Mouse (Mus musculus): ENCODE data around the gene Zfp568.

- no peak for TF ChIP-seq CTCF (IDR thresholded peaks at IDR 0.05; ENCODE audit: borderline replicate concordance, control insufficient read depth, extremely low read depth, insufficient read depth, low read length, poor library complexity)
- TF ChIP-seq POLR2A (IDR thresholded peaks at IDR 0.05; ENCODE audit: control insufficient read depth, extremely low read depth, insufficient read depth, low read length, poor library complexity): no peak
Observed at GRCm38 (mm10) chr7:30019543-30019942, 35.8 kb downstream of the Zfp568 start.

Data from thymus, adult 2 months (tissue).